Mouse (Mus musculus): ENCODE data around the gene Nup107.
"Not testable (repeated sequence)": the region's sequence is repeated elsewhere in the genome, so short reads cannot be mapped to it uniquely, and the experiment has no call there.

Nup107 gene

DNA sequence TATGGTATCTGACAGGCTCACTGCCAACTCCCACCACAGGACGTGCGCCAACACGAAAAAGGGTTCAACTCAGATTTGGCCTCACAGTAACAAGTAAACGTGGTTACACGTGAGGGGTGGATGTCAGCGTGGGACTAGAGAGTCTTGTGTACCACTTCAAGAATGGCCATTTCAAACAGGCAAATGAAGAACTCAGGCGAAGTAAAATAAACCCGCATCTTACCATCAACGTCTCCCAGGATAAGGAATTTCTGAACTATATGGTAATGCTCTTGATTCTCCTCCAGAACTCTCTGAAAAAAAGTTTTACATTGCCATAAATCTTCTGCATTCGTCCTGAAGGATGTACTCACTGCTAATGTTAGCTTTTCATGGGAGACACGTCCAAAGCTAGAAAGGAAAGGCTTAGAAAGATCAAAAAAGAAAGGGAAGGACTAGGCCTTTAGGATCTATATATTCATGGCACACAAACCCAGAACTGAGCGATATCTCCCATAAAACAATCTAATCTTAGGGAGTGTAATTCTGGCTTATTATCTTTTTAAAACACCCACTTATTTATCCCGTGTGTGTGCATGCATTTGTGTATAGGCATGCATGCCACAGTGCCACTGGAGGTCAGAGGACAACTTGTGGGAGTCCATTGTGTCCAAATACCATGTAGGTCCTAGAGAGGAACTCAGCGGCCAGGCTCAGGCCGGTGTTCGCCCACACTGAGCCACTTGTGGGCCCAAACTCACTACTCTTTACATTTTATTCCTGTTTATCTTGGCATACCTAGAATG is 26.2 kb downstream of the Nup107 start:
- intact Hi-C loops (cut with DNase I): no loop called here

DNA sequence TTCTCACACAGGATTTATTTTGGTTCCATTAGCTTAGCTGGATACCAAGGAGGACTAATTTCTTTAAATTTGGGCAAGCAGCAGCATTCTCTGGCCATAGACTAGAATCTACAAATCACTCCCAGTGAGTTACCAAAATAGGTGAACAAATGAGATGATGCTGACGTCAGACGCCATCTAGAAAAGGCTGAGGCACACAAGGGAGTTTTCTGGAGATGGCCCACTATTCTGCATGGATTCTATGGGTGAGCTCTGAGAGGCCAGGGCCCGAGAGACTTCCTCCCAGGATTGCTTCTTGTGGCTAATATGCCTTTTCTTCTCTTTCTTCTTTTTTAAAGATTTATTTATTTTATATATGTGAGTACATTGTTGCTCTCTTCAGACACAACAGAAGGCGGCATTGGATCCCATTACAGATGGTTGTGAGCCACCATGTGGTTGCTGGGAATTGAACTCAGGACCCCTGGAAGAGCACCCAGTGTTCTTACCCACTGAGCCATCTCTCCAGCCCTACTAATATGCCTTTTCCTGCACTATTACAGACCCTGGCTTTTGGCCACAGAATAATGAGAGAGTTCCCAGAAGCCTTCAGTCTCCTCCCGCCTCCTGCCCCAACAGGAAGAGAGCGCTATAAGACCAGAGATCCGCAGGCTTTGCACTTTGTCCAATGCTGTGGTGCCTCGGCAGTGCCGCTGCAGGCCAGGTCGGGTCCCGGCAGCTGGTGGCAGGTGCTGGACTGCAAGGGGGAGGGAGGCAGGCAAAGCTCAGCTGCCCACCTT is 27.2 kb downstream of the Nup107 start:
- intact Hi-C loops (cut with DNase I): no loop called here

- intact Hi-C loops (cut with DNase I): no loop called here
Observed at GRCm38 (mm10) chr10:117764598-117764997, 27.9 kb downstream of the Nup107 start.

GRCm38 (mm10) chr10:117763588-117764190 is 28.8 kb downstream of the Nup107 start:
- intact Hi-C loops (cut with DNase I): no loop called here

GRCm38 (mm10) chr10:117762966-117763365 is 29.5 kb downstream of the Nup107 start:
- intact Hi-C loops (cut with DNase I): no loop called here

- intact Hi-C loops (cut with DNase I): no loop called here
Observed at GRCm38 (mm10) chr10:117762281-117762830, 30.1 kb downstream of the Nup107 start.

DNA sequence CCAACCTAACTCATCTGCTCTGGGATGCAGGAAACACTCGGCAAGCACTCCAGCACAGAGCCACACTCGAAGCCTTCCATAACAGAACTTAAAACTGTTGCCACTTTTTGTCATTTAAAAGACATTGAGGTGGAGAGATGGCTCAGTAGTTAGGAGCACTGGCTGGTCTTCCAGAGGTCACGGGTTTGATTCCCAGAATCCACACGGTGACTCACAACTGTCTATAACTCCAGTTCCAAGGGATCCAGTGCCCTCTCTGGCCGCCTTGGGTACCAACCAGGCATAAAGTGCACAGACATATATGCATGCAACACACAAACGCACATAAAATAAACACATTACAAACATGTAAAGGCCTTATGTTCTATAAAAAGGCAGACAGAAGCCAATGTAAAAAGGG is 31.0 kb downstream of the Nup107 start:
- intact Hi-C loops (cut with DNase I): no loop called here

DNA sequence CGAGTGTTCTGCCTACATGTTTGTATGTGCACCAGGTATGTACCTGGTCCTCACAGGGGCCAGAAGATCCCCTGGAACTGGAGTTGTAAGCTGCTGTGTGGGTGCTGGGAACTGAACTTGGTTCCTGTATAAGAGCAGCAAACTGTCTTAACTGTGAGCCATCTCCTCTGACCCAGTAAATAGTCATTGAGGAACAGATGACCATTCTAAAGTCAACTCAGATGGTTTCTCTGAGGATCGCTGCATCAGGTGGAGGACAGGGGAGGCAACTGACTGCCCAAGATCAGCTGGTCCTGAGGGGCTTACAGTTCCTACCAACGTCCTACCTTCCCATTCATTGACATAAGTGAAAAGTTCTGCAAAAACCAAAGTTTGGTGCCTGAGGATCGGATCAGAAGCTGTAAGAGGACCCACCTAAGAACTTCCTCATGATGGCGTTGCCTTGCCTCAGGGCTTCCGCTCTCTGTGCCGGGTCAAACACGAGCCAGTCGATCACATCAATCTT is 31.6 kb downstream of the Nup107 start:
- intact Hi-C loops (cut with DNase I): no loop called here

GRCm38 (mm10) chr10:117759844-117760630 is 32.5 kb downstream of the Nup107 start:
- intact Hi-C loops (cut with DNase I): no loop called here

DNA sequence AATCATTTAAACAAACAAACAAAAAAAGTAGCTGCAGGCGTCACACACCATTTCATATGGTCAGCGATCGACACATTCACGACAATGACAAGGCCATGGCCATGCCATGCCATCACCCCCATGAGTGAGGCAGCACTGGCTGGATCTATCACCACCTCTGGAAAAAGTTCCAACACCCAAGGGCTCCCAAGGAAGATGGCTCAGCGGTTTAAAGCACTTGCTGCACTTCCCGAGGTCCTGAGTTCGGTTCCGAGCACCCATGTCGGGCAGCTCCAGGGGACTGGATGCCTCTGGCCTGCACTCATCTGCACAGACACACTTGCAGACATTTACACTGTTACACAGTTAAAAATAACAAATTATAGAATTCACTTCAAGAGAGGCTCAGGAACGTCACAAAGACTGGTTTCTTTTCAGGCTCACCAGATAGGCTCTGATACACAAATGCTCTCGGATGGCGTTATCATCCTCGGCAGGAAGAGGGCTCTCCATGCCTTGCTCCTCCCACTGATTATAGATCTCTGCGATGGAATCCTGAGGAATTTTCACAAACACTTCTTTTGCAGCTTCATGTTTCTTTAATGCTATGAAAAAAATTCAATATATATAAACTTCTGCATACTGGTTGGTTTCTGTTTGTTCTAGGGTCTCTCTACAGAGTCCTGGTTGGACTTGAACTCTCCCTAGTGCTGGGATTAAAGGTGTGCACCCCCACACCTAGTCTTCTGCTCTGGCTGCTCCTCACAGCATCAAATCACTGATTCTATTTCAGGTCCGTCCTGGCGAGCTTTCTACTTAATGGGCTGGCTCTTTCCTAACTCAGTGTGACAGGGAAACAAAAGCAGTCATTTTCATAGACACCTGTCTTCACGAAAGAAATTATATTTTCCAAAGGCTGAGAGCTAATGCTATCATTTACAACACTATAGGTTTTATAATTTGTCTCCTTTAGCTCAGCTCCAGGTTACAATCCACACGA is 33.5 kb downstream of the Nup107 start:
- intact Hi-C loops (cut with DNase I): no loop called here

DNA sequence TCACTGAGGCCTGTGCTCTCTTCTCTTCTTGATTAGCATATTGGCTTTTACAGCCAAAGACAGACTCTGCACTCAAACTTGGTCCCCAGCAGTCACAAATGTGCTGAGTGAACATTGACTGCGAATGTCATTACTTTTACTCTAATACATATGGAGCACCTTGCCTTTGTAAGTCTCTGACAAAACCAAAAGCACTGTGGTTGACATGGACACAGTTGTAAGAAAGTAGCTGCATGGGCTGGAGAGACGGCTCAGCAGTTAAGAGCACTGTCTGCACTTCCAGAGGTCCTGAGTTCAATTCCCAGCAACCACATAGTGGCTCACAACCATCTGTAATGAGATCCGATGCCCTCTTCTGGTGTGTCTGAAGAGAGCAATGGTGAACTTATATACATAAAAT is 34.2 kb downstream of the Nup107 start:
- intact Hi-C loops (cut with DNase I): not testable (repeated sequence)

GRCm38 (mm10) chr10:117757796-117758342 is 34.6 kb downstream of the Nup107 start:
- intact Hi-C loops (cut with DNase I): no loop called here

- intact Hi-C loops (cut with DNase I): no loop called here
Observed at GRCm38 (mm10) chr10:117757259-117757658, 35.2 kb downstream of the Nup107 start.

DNA sequence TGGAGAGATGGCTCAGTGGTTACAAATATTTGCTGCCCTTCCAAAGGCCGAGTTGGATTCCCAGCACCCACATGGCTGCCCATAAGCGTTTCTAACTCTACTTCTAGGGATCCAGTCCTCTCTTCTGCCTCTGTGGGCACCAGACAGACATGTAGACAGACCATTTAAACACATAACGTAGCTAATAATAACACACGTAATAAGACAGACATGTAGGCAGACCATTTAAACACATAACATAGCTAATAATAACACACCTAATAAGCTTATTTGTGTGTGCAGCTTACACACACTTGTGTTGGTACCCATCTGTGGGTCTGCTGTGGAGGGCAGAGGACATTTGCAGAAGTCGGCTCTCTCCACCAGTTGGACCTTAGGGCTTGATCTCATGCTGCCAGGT is 35.7 kb downstream of the Nup107 start:
- intact Hi-C loops (cut with DNase I): no loop called here

DNA sequence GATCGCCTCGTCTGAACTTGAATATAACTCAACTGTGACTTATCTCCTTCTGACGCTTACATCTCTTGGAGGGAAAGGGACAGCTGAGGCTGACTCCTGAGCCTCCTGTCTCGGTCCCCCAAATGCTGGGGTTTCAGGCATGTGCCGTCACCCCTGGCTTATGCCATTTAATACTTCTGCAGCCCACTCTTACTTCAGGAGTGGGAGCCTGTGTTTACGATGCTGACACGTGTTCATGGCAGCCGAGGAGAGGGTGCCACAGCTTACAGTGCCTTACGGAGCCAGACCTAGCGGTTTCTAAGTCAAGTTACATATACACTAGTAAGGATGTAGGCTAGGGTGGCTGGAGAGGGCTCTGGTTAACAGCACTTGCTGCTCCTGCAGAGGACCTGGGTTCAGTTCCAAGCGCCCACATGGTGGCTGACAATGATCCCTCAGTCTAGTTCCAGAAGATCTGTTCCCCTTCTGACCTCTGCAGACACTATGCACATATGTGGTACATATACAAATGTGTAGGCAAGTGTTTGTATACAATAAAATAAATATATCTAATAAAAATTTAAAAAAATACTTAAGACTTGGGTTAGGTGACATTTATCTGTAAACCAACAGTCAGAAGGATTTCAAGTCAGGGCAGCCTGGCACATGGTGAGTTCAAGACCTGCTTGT is 36.6 kb downstream of the Nup107 start:
- intact Hi-C loops (cut with DNase I): no loop called here

DNA sequence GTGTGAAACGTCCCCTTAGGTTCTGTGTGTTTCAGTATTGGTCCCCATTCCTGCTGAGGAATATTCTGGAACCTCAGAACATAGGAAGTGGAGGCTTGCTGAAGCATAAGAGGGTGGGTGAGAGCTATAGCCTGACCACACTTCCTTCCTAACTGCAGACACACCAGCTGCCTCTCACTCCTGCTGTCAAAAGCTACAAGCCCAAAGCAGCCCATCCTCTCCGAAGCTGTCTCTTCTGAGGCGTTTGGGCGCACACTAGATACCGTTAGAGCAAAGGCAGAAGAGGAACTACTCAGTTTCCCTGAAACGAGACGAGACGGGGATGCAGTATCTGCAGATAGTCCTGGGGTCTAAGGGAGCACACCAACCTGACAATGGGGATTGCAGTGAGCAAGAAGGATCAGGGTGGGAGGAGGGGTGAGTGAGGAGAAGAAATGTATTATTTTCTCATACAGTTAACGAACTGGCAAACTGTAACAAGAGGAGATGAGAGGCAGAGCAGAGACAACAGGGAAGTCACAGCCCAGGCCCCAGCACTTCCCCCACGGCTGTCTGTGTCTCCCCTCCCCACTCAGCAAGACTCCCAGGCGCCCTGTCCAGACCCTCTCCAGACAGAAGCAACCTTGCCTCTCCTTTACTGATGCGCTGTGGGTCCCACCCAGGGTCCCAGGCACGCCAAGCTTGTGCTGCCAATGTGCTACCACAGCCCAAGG is 37.3 kb downstream of the Nup107 start:
- intact Hi-C loops (cut with DNase I): no loop called here

DNA sequence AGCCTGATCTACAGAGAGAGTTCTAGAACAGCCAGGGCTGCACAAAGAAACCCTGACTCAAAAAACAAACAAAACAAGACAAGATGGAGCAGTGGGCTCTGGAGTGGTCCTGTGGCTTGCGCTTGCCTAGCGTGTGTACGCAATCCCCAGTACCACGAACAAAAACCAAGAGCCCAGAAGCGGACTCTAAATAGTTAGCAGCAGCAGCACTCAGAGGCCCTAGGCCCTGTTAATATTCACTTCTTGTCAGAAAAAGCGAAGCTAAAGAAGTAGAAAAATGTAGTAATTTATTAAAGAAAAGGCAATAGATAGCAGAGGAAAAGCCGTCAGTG is 37.9 kb downstream of the Nup107 start:
- intact Hi-C loops (cut with DNase I): no loop called here

All from adrenal gland (tissue).